Mouse (Mus musculus) lung, postnatal 4 days (tissue): ENCODE results near the gene Emc8.
A peak's percentile ranks its signal among the peaks of the same experiment; 100 is the strongest.

ENCODE experiments used
- DNase-seq, 2 experiments: peaks; one replicate each; pipeline ENCODE4 v3.0.0; 2021

Gene Emc8

GRCm38 (mm10) chr8:120634329-120634839, 34.0 kb downstream of the Emc8 start:
- peak; percentile 67 to 73 for DNase-seq

GRCm38 (mm10) chr8:120633665-120634271, 34.6 kb downstream of the Emc8 start:
- DNase-seq: peak; percentile 32 to 37

GRCm38 (mm10) chr8:120632969-120633664, 35.3 kb downstream of the Emc8 start:
- no peak for DNase-seq

- no peak for DNase-seq
Observed at GRCm38 (mm10) chr8:120631441-120632375, 36.7 kb downstream of the Emc8 start.

- no peak for DNase-seq
Observed at GRCm38 (mm10) chr8:120630848-120631247, 37.5 kb downstream of the Emc8 start.

GRCm38 (mm10) chr8:120630031-120630430, 38.3 kb downstream of the Emc8 start:
- DNase-seq: no peak

GRCm38 (mm10) chr8:120627298-120627697, 41.1 kb downstream of the Emc8 start:
- no peak for DNase-seq

- DNase-seq: no peak
Observed at GRCm38 (mm10) chr8:120626461-120626860, 41.9 kb downstream of the Emc8 start.

GRCm38 (mm10) chr8:120623608-120624007, 44.8 kb downstream of the Emc8 start:
- no peak for DNase-seq

- DNase-seq: no peak
Observed at GRCm38 (mm10) chr8:120622161-120622560, 46.2 kb downstream of the Emc8 start.

GRCm38 (mm10) chr8:120620441-120620840, 47.9 kb downstream of the Emc8 start:
- no peak for DNase-seq

GRCm38 (mm10) chr8:120619235-120620180, 48.9 kb downstream of the Emc8 start:
- no peak for DNase-seq

- DNase-seq: peak; percentile 59 to 82
Observed at GRCm38 (mm10) chr8:120618110-120618509, 50.3 kb downstream of the Emc8 start.

- DNase-seq: no peak
Observed at GRCm38 (mm10) chr8:120616663-120617626, 51.4 kb downstream of the Emc8 start.

GRCm38 (mm10) chr8:120614491-120614890, 53.9 kb downstream of the Emc8 start:
- DNase-seq: no peak

- DNase-seq: no peak
Observed at GRCm38 (mm10) chr8:120610824-120611223, 57.5 kb downstream of the Emc8 start.

- peak; percentile 59 to 79 for DNase-seq
Observed at GRCm38 (mm10) chr8:120607885-120608284, 60.5 kb downstream of the Emc8 start.

GRCm38 (mm10) chr8:120607460-120607859, 60.9 kb downstream of the Emc8 start:
- DNase-seq: no peak
